Mouse (Mus musculus) heart, postnatal 36 days (tissue): ENCODE results near the gene Rapgef4. TPM values are rescaled to one million over a fixed set of nuclear protein-coding genes. Genes with fewer than 3 reads are reported as not detected.
A peak's percentile ranks its signal among the peaks of the same experiment; 100 is the strongest.

Experiments used
- DNase-seq, 2 experiments: peaks; one replicate each; pipeline ENCODE4 v3.0.0; 2021 to 2022
- intact Hi-C: fragments of 180-260 bp; cut with DNase I; formaldehyde crosslinking; loops from one replicate; pipeline ENCODE4 v1.15.1; 2025
- total RNA-seq, 2 experiments: library from RNA; stranded (reverse); gene quantifications; 2 replicates each; pipeline ENCODE4 v1.2.3; 2021

Rapgef4 gene
- total RNA-seq, 2 experiments from 2014 or later: 25.8 to 33.4 TPM

GRCm38 (mm10) chr2:72284689-72285088, 303.6 kb downstream of the Rapgef4 start:
- DNase-seq: no peak
- intact Hi-C loops: loop anchor here (2.0 kb wide), 1 partner anchor 50 kb away; no protein-coding TSS in a partner anchor

GRCm38 (mm10) chr2:72285256-72285887, 304.3 kb downstream of the Rapgef4 start, which contains the start of gene Map3k20:
Gene Map3k20, plus strand, starts transcription at chr2:72285637.
- DNase-seq: peak; percentile 78 to 83
- intact Hi-C loops: loop anchor here (2.0 kb wide), 1 partner anchor 51 kb away; no protein-coding TSS in a partner anchor

- DNase-seq: peak in 1 of 2 experiments; percentile 51
- intact Hi-C loops: loop anchor here (2.0 kb wide), 1 partner anchor 51 kb away; no protein-coding TSS in a partner anchor
These were observed 305.0 kb downstream of the Rapgef4 start for GRCm38 (mm10) chr2:72285888-72286661.

- DNase-seq: no peak
- intact Hi-C loops: no loop called here
These were observed 306.1 kb downstream of the Rapgef4 start for GRCm38 (mm10) chr2:72287142-72287541.

GRCm38 (mm10) chr2:72288932-72289534, 308.0 kb downstream of the Rapgef4 start:
- intact Hi-C loops: no loop called here
- no peak for DNase-seq

GRCm38 (mm10) chr2:72291103-72291502, 310.1 kb downstream of the Rapgef4 start:
- DNase-seq: no peak
- intact Hi-C loops: no loop called here

GRCm38 (mm10) chr2:72292573-72292972, 311.5 kb downstream of the Rapgef4 start:
- DNase-seq: no peak
- intact Hi-C loops: no loop called here

GRCm38 (mm10) chr2:72294994-72295393, 314.0 kb downstream of the Rapgef4 start:
- intact Hi-C loops: no loop called here
- DNase-seq: no peak

- intact Hi-C loops: loop anchor here (1.0 kb wide), 1 partner anchor 62 kb away; no protein-coding TSS in a partner anchor
These were observed 316.1 kb downstream of the Rapgef4 start for GRCm38 (mm10) chr2:72296984-72297715.

GRCm38 (mm10) chr2:72297716-72298082, 316.7 kb downstream of the Rapgef4 start:
- peak; percentile 48 to 70 for DNase-seq
- intact Hi-C loops: loop anchor here (1.0 kb wide), 2 partner anchors 62 to 92 kb away; no protein-coding TSS in a partner anchor

More at GRCm38 (mm10) chr2:72296984-72297715, 316.1 kb downstream of the Rapgef4 start:
- no peak for DNase-seq

GRCm38 (mm10) chr2:72298406-72298805, 317.4 kb downstream of the Rapgef4 start:
- intact Hi-C loops: loop anchor here (1.0 kb wide), 1 partner anchor 91 kb away; no protein-coding TSS in a partner anchor
- DNase-seq: peak; percentile 43 to 69

- DNase-seq: no peak
- intact Hi-C loops: no loop called here
These were observed 320.3 kb downstream of the Rapgef4 start for GRCm38 (mm10) chr2:72301194-72301916.

GRCm38 (mm10) chr2:72305738-72306137, 324.7 kb downstream of the Rapgef4 start:
- no peak for DNase-seq
- intact Hi-C loops: no loop called here

Other genes with a start within 250 kb of the Rapgef4 start
- 10 to 100 TPM; 44.4 to 61.9 TPM for gene Itga6, start 235.6 kb upstream of the Rapgef4 start, total RNA-seq
- gene Pdk1, start 108.0 kb upstream of the Rapgef4 start, total RNA-seq: 100 to 1,000 TPM; 138 to 171 TPM